Mouse (Mus musculus): ENCODE results near the gene Magi2. TPM values are rescaled to one million over a fixed set of nuclear protein-coding genes. Genes with fewer than 3 reads are reported as not detected.
"Not testable (repeated sequence)": the region's sequence is repeated elsewhere in the genome, so short reads cannot be mapped to it uniquely, and the experiment has no call there.

The Magi2 gene
- total RNA-seq, 2 experiments from 2014 or later: 98.1 to 102 TPM

DNA sequence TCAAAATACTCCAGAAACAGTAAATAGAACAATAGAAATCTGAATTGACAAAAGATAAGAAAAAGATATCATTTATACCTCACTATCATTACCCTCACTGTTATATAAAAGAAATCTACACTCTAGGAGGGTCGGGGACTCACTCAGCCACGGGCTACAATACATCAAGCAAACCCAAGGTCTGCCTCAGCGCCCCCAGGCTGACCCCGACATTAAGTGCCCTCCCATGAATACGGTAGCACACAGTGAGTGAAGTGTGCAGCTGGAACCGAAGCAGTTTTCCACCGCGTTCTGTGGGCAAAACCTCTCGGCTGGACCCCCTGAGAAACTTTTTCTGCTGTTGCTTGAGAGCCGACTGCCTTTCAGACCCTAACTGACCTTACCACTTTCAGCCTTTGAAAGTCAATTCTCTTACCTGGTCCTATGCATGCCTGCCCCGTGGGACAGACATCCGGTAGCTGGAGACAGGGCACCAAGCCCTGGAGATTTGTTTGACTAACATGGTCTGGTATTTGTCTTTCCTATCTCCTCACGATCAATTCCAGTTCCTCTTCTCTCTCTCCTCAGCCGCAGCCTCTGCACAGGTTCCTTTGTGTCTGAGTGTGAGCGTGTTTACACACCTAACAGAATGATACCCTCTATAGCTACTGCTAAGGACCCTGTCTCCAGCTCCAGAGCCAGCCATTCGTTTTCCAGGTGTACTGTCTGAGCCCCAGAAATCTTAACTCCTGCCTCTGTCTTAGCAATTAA lies 1285.7 kb downstream of the Magi2 start:
- DNase-seq (ENCODE audit: low spot score in 2 of 2): no peak
- intact Hi-C loops (cut with DNase I): no loop called here

- intact Hi-C loops (cut with DNase I): no loop called here
- DNase-seq (ENCODE audit: low spot score in 2 of 2): peak in 1 of 2 experiments; percentile 21
These were observed 1294.8 kb downstream of the Magi2 start for GRCm38 (mm10) chr5:20521639-20522038.

DNA sequence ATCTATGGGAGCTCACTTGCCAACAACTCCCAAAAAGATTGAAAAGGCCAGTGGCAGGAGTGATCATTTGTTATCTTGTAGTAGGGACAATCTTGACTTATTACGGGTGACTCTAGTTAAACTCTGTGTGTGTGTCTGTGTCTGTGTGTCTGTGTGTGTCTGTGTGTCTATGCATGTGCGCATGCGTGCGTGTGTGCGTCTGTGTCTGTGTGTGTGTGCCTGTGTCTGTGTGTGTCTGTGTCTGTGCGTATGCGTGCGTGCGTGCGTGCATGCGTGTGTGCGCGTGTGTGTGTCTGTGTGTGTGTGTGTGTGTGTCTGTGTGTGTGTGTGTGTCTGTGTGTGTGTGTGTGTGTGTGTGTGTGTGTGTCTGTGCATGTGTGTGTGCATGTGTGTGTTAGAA lies 1295.2 kb downstream of the Magi2 start:
- no peak for DNase-seq (ENCODE audit: low spot score in 2 of 2)
- intact Hi-C loops (cut with DNase I): no loop called here

DNA sequence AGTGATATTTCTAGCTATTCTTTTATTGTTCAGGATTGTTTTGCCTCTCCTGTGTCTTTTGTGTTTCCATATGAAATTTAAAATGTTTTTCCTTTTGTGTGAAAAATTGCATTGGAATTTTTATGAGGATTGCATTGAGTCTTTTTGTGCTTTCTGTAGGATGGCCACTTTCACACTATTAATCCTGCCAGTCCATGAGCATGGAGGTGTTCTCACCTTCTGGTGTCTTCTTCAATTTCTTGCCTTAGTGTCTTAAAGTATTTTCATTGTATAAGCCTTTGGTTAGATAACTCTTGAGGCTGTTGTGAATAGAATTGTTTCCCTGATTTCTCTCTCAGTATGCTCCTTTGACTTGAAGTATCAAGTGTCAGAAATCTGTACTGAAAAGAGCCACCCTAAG lies 1296.9 kb downstream of the Magi2 start:
- intact Hi-C loops (cut with DNase I): no loop called here
- no peak for DNase-seq (ENCODE audit: low spot score in 2 of 2)

- peak in 1 of 2 experiments; percentile 23 for DNase-seq (ENCODE audit: low spot score in 2 of 2)
- intact Hi-C loops (cut with DNase I): not testable (repeated sequence)
These were observed 1299.8 kb downstream of the Magi2 start for GRCm38 (mm10) chr5:20526588-20526987.

DNA sequence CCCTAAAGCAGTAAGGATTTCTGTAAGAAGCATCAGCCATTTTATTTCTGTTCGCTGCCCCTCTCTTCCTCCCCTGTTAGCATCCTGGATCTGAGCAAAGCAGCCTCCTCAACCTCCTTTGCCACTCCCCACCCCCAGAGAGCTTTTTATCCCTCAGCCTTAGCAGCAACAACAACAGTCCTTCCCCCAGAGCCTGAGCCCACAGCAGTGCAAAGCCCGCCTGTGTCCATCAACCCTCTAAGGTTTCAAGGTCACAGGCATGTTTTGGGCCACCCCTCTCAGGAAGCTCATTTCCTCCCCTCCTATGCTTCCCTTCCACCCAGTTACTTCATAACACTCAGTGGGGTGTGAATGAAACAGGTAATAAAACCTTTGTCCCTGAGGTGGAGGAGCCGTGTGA lies 1309.7 kb downstream of the Magi2 start:
- DNase-seq (ENCODE audit: low spot score in 2 of 2): no peak
- intact Hi-C loops (cut with DNase I): no loop called here

GRCm38 (mm10) chr5:20537369-20538022 lies 1310.7 kb downstream of the Magi2 start:
- no peak for DNase-seq (ENCODE audit: low spot score in 2 of 2)
- intact Hi-C loops (cut with DNase I): no loop called here

DNA sequence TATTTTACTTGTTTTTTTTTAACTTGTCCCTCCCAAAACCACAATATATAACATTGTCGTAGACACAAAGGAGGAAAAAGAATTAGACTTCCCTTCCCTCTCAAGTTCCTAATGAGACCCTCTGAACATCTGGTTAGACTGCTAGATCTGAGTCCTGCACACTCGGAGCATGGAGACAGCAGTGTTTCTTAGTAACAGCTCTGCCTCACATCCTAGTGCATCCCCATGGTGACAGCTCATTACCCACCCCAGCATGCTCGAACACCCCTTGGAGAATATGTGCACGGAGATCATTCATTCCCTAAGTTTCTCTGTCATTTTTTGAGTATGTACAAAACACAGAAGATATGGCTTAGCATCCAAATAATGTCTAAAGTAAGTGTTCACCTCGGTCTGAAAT lies 1317.5 kb downstream of the Magi2 start:
- DNase-seq (ENCODE audit: low spot score in 2 of 2): peak in 1 of 2 experiments; percentile 29
- intact Hi-C loops (cut with DNase I): no loop called here

DNA sequence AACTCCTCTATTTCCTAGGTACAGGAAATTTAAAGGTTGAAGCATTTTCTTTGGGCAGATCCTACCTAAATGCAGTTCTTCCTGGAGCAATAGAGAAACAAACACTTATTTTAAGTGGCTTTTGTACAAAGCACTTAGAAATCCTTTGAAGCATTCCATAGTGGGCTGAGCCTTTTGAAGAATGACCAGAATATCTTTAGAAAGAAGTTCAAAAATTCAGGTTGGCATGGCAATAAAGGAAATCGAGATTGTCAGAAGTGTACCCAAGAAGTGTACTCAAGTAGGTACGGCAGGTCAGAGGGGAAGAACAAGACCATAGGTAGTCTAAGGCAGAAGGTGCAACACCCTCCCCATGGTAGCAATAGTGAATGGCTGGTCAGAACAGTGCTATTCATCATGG lies 1332.5 kb downstream of the Magi2 start:
- DNase-seq (ENCODE audit: low spot score in 2 of 2): no peak

GRCm38 (mm10) chr5:20559821-20560220 lies 1333.0 kb downstream of the Magi2 start:
- intact Hi-C loops (cut with DNase I): no loop called here
- DNase-seq (ENCODE audit: low spot score in 2 of 2): no peak

More for the DNA sequence above, 1332.5 kb downstream of the Magi2 start:
- intact Hi-C loops (cut with DNase I): no loop called here

DNA sequence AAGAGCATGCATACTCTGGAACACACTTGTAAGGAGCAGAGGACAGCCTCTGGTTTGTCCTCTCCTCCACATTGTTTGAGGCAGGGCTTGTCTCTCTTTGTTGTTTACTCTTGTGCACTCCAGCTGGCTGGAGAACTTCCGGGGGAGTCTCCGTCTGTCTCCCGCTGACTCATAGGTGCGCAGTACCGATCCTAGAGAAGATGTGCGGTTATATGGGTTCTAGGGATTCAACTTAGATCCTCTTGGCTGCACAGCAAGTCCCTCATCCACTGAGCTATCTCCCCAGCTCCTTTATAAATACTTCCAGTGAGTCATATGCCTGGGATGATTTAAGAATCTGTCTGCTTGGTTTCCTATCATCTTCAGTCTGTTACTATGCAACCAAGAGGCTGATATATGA lies 1341.6 kb downstream of the Magi2 start:
- intact Hi-C loops (cut with DNase I): no loop called here

GRCm38 (mm10) chr5:20568966-20569365 lies 1342.1 kb downstream of the Magi2 start:
- DNase-seq (ENCODE audit: low spot score in 2 of 2): peak; percentile 20 to 34
- intact Hi-C loops (cut with DNase I): no loop called here

More for the DNA sequence above, 1341.6 kb downstream of the Magi2 start:
- DNase-seq (ENCODE audit: low spot score in 2 of 2): peak; percentile 74 to 85

- intact Hi-C loops (cut with DNase I): no loop called here
- DNase-seq (ENCODE audit: low spot score in 2 of 2): no peak
These were observed 1348.0 kb downstream of the Magi2 start for GRCm38 (mm10) chr5:20574816-20575215.

DNA sequence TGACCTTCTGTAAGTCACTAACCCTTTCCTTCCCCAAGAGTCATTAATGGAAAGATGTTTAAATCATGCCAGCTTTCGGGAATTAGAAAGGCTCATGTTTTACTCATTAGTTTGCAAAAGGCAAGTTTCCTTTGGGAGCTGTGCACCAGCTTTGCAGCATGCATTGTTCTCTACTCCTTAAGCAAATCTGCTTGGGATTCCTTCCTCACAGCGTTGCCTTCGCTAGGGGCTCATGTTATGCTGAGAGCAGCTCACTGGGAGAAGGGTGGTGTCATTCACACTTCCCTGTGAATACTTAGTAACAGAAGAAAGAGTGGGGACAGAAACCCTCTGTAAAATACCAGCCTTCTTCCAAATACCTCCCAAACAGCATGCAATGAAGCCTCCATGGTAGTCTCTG lies 1349.0 kb downstream of the Magi2 start:
- intact Hi-C loops (cut with DNase I): no loop called here
- DNase-seq (ENCODE audit: low spot score in 2 of 2): no peak

GRCm38 (mm10) chr5:20576266-20576665 lies 1349.4 kb downstream of the Magi2 start:
- intact Hi-C loops (cut with DNase I): no loop called here
- no peak for DNase-seq (ENCODE audit: low spot score in 2 of 2)

GRCm38 (mm10) chr5:20578666-20579065 lies 1351.8 kb downstream of the Magi2 start:
- DNase-seq (ENCODE audit: low spot score in 2 of 2): peak; percentile 21 to 40
- intact Hi-C loops (cut with DNase I): no loop called here

- DNase-seq (ENCODE audit: low spot score in 2 of 2): no peak
- intact Hi-C loops (cut with DNase I): no loop called here
These were observed 1353.8 kb downstream of the Magi2 start for GRCm38 (mm10) chr5:20580619-20581018.

GRCm38 (mm10) chr5:20582995-20583435 lies 1356.2 kb downstream of the Magi2 start:
- peak; percentile 25 to 52 for DNase-seq (ENCODE audit: low spot score in 2 of 2)
- intact Hi-C loops (cut with DNase I): no loop called here

DNA sequence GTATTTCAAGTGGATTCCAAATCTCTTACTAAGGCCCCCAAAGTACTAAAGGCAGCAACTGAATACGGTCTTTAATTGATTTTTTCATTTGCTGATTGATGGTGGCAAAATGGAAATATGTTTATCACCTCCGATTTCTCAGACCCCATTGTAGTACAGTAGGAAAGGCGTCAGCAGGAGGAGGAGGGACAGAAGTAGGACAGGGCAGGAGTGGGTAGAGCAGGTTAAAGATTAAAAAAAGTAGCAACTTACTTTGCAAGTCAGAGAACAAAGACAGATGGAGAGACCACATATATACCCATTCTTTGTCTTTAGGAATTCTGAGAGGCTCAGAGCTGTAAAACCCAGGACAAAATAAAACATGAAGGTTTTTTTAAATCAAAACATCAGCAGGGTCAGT lies 1356.8 kb downstream of the Magi2 start:
- intact Hi-C loops (cut with DNase I): no loop called here

GRCm38 (mm10) chr5:20584769-20585168 lies 1357.9 kb downstream of the Magi2 start:
- intact Hi-C loops (cut with DNase I): no loop called here
- no peak for DNase-seq (ENCODE audit: low spot score in 2 of 2)

More for the DNA sequence above, 1356.8 kb downstream of the Magi2 start:
- no peak for DNase-seq (ENCODE audit: low spot score in 2 of 2)

GRCm38 (mm10) chr5:20589731-20590130 lies 1362.9 kb downstream of the Magi2 start:
- intact Hi-C loops (cut with DNase I): no loop called here

More at GRCm38 (mm10) chr5:20589731-20590130, 1362.9 kb downstream of the Magi2 start:
- no peak for DNase-seq (ENCODE audit: low spot score in 2 of 2)
